Mouse (Mus musculus) embryonic facial prominence, embryonic 12.5 days (tissue): ENCODE results near the gene Rragb. TPM values are rescaled to one million over a fixed set of nuclear protein-coding genes. Genes with fewer than 3 reads are reported as not detected.

Source experiments
- polyA plus RNA-seq: library from polyadenylated mRNA; unstranded; fragments of >200 nt; fragmentation: Nextera tagmentation; extraction: Ambion mirVana; gene quantifications from 2 replicates; pipeline ENCODE4 v1.2.1, GENCODE M21; 2016

Gene Rragb
- polyA plus RNA-seq, 1 experiment from 2014 or later, result 4.9 TPM

Other genes starting within 250 kb of the Rragb start
- 2.3 and 2.7 TPM in 2 replicates for gene Usp51, start 133.5 kb upstream of the Rragb start, polyA plus RNA-seq
- gene Mageh1, start 102.4 kb upstream of the Rragb start, polyA plus RNA-seq, result 58.7 and 62.9 TPM in 2 replicates
- gene Foxr2, start 21.2 kb upstream of the Rragb start, polyA plus RNA-seq, result 0.19 TPM in 1 of 2 replicates, not detected in the other
- gene Klf8, start 97.5 kb downstream of the Rragb start, polyA plus RNA-seq, result 2.4 and 3.1 TPM in 2 replicates